Mouse (Mus musculus): ENCODE results near the gene Frmd4a.
A peak's percentile ranks its signal among the peaks of the same experiment; 100 is the strongest.
"Not testable (repeated sequence)": the region's sequence is repeated elsewhere in the genome, so short reads cannot be mapped to it uniquely, and the experiment has no call there.

The Frmd4a gene

GRCm38 (mm10) chr2:4582930-4583329 lies 565.4 kb downstream of the Frmd4a start:
- DNase-seq (ENCODE audit: low spot score): no peak

- DNase-seq (ENCODE audit: low spot score): no peak
These were observed 566.7 kb downstream of the Frmd4a start for GRCm38 (mm10) chr2:4584252-4584651.

DNA sequence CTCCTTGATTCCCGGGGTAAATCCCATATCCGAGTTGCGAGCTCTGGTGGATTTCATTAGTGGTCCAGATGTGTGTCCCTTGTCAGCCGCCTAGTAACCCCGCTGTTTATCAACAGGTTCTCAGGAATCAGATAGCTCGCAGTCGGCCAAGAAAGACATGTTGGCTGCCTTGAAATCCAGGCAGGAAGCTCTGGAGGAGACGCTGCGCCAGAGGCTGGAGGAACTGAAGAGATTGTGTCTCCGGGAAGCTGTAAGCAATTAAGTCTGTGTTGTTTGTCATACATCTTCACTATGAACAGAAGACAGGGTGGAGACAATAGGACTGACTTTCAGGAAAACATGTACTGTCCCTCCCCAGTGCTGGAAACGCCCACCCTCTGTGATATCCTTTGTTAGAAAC lies 568.7 kb downstream of the Frmd4a start:
- no peak for DNase-seq (ENCODE audit: low spot score)

DNA sequence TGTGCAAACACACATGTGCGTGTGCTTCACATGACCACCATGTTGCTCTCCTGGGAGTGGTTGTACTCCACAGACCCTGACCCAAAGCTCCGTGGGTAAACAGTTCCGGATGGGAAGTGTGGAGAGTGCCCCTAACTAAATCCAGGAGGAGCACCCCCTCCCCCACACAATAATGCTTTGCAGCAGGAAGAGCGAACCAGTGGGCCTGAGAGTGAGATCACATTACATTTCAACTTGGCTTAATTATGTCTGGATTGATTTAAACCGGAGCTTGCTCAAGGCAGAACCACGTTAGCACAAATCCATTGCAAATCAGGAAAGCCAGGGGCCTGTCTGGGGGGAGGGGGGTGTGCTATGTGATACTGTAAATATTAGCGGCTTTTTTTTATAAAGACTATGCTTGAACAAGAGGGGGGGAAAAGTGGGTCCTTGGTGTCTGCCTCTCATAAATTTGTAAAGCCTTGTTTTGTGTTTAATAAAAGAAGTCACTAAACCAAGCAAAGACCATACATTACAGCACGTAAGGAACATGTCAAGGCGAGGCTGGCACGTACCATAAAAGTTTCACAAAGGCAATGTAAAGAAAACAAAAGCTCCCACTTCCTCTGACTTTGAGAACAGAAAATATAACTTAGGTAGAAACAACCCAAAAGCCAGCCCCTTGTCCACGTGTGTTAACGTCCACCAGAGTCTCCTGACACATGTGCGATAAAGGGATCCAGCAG lies 570.3 kb downstream of the Frmd4a start:
- no peak for DNase-seq (ENCODE audit: low spot score)

- no peak for DNase-seq (ENCODE audit: low spot score)
These were observed 574.1 kb downstream of the Frmd4a start for GRCm38 (mm10) chr2:4591647-4592046.

- DNase-seq (ENCODE audit: low spot score): no peak
These were observed 575.1 kb downstream of the Frmd4a start for GRCm38 (mm10) chr2:4592666-4593065.

DNA sequence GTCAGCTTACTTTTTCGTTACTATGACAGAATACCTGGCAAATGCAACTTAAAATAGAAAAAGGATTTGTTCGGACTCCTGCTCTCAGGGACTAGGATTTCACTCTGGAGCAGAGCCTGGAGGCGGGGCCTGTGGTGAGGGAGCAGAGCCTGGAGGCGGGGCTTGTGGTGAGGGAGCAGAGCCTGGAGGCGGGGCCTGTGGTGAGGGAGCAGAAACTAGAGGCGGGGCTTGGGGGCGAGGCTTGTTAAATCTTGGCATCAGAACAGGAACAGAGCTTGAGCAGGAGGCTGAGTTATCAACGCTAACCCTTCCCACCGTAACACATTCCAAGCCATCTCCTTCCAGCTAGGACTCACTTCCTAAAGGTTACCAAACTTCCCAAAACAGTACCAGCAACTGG lies 575.9 kb downstream of the Frmd4a start:
- peak; percentile 33 for DNase-seq (ENCODE audit: low spot score)

DNA sequence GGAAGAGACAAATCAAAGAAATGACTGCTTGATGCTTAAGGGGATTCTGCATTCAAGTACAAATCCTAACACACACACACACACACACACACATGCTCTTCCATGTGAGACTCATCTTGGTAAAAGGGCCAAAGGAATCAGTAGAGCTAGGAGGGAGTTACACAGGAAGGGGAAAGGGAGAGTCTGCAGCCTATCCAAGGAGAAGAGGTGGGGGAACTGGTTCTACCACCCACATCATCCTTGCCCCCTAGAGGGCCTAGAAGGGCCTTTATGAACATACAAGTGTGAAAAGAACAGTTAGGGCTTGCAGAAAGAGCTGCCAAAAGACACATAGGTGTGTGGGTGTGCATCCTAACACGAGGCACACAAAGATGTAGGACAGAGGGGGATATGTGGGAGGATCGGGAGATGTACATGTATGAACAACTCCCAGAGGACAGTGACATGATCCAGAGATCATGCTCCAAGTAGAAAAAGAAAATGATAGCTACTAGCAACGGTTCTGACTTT lies 576.4 kb downstream of the Frmd4a start:
- DNase-seq (ENCODE audit: low spot score): no peak

- DNase-seq (ENCODE audit: low spot score): no peak
These were observed 579.5 kb downstream of the Frmd4a start for GRCm38 (mm10) chr2:4596992-4597391.

GRCm38 (mm10) chr2:4601034-4601890 lies 583.7 kb downstream of the Frmd4a start:
- DNase-seq (ENCODE audit: low spot score): peak; percentile 49

- DNase-seq (ENCODE audit: low spot score): no peak
These were observed 585.9 kb downstream of the Frmd4a start for GRCm38 (mm10) chr2:4603361-4603945.

GRCm38 (mm10) chr2:4606559-4606958 lies 589.0 kb downstream of the Frmd4a start:
- DNase-seq (ENCODE audit: low spot score): no peak

GRCm38 (mm10) chr2:4608253-4608652 lies 590.7 kb downstream of the Frmd4a start:
- no peak for DNase-seq (ENCODE audit: low spot score)

GRCm38 (mm10) chr2:4609433-4609832 lies 591.9 kb downstream of the Frmd4a start:
- DNase-seq (ENCODE audit: low spot score): no peak

DNA sequence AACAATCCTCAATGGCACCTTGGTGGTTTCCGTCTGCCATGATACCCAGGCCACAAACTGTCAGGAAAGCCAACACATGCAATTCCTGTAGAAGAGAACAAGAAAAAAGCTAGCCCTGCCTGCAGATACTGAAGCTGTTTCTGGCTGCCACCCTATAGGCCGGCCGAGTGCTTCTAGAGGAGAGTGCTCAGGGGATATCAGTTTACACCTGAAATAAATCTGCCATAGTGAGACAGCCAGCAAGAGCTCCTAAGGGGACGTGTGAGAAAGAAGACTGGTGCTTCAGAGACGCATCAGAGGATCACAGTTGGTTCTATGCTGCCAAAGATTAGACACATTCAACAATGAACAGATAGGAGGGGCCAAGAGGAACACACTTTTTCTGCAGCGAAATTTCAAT lies 593.8 kb downstream of the Frmd4a start:
- DNase-seq (ENCODE audit: low spot score): no peak

DNA sequence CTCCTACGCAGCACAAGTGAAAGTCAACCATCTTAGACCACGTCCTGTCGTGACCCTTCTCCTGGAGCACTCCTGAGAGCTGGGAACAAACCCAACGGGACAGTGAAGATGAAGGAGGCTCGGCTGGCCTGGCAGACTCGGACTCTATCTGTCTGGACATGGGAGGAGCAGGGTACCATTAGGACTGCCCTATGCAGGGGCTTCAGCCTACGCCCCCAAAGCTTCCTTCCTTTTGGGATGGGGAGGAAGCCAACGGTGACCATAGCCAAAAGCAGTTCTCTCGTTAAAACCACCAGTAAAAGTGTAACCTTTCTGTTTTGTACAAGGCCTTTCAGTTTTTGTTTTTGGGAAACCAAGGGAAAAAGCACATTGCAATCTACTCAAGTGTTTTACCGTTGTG lies 594.2 kb downstream of the Frmd4a start:
- DNase-seq (ENCODE audit: low spot score): no peak

GRCm38 (mm10) chr2:4614276-4614929 lies 596.9 kb downstream of the Frmd4a start:
- DNase-seq (ENCODE audit: low spot score): not testable (repeated sequence)

- DNase-seq (ENCODE audit: low spot score): no peak
These were observed 597.6 kb downstream of the Frmd4a start for GRCm38 (mm10) chr2:4615014-4615546.

- no peak for DNase-seq (ENCODE audit: low spot score)
These were observed 599.5 kb downstream of the Frmd4a start for GRCm38 (mm10) chr2:4616995-4617394.

DNA sequence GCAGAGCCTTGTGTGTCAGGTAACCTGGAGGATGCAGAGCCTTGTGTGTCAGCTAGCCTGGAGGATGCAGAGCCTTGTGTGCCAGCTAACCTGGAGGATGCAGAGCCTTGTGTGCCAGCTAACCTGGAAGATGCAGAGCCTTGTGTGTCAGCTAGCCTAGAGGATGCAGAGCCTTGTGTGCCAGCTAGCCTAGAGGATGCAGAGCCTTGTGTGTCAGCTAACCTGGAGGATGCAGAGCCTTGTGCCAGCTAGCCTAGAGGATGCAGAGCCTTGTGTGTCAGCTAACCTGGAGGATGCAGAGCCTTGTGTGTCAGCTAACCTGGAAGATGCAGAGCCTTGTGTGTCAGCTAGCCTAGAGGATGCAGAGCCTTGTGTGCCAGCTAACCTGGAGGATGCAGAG lies 601.6 kb downstream of the Frmd4a start:
- DNase-seq (ENCODE audit: low spot score): not testable (repeated sequence)

DNA sequence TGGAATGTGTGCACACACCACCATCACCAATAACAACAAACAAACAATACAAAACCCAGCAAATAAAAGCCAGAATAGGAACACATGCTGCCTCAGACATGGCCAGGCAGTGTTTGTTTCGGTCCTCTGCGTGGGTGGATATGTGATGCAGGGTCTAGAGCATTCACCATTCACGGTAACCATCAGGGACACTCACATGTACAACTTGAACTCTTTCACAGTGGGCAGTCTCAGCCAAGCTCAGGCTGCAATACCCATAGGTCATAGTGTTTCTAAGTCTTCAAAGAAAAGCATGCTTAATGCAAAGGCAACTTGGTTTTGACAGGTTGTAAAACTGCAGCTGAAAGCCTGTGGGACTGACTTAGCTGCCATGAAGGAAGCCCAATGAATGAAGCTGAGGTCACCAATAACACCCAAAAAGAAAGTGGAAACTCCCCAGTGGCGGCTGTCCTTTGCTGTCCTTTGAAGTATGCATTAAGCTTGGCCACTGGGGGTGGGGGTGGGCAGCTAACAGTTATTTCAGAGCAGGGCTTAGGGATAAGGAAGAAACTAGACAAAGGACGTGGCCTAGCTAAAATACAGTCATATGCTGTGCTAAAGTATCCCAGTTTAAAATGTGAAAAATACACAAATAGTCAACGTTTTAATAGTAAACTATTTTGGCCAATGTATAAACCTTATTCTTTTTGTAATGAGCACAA lies 602.5 kb downstream of the Frmd4a start:
- DNase-seq (ENCODE audit: low spot score): no peak
